Mouse (Mus musculus) mature B cell (primary cell): ENCODE data around the gene Tmem115.
"Not testable (repeated sequence)": the region's sequence is repeated elsewhere in the genome, so short reads cannot be mapped to it uniquely, and the experiment has no call there.

Source experiments
- in situ Hi-C: fragments of 300-500 bp; cut with MboI; formaldehyde crosslinking; loops from 2 replicates; pipeline ENCODE4 v1.14.3; 2019

Gene Tmem115

DNA sequence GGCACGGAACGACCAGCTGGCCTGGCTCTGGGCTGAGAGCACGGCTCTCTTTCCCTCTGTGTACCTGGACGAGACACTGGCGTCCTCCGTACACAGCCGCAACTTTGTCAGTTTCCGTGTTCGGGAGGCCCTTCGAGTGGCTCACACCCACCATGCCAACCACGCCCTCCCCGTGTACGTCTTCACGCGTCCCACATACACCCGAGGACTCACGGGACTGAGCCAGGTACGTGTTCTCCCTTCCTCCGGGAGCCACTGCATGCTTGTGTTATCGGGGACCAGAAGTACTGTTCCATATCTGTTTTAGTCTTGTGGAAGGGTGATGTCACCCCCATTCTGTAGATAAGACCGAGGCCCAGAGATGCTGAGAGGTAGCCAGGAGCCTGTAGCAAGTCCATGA lies 37.1 kb downstream of the Tmem115 start:
- in situ Hi-C loops = no loop called here

DNA sequence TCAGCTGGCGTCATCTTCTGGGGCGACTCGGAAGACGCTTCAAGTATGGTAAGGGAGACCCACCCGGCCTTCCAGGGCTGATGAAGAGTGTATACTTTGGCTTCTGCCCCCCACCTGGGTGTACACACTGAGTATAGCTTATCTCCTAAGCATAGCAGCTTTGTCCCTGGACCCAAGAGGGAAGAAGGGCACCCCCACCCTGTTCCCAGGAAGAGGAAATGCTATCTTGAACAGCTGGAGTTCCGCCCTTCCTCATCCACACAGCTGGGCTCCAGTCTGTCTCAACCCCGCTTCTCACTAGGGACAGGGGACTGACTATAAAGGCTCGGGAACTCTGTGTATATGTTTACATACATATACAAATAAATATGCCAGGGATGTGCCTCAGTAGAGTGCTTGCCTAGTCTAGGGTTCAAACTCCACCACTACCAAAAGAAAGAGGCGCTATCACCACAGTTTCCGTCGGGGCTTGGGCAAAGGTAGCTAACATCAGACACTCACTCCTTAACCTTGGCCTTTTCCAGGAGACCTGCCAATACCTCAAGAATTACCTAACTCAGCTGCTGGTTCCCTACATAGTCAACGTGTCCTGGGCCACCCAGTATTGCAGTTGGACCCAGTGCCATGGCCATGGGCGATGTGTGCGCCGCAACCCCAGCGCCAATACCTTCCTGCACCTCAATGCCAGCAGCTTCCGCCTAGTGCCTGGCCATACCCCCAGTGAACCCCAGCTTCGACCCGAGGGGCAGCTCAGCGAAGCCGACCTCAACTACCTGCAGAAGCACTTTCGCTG lies 38.0 kb downstream of the Tmem115 start:
- in situ Hi-C loops = no loop called here

DNA sequence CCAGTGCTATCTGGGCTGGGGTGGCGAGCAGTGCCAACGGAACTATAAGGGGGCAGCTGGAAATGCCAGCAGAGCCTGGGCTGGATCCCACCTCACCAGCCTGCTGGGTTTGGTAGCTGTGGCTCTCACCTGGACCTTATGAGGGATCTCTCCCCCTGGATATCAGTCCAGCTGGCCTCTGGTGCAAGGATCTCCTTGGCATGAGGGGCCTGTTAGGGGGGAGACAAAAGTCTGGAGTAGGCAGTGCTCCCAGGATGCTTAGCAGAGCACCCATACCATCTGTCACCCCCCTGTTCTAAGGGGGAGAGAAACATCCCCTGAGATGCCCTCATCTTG lies 38.5 kb downstream of the Tmem115 start:
- in situ Hi-C loops = no loop called here

DNA sequence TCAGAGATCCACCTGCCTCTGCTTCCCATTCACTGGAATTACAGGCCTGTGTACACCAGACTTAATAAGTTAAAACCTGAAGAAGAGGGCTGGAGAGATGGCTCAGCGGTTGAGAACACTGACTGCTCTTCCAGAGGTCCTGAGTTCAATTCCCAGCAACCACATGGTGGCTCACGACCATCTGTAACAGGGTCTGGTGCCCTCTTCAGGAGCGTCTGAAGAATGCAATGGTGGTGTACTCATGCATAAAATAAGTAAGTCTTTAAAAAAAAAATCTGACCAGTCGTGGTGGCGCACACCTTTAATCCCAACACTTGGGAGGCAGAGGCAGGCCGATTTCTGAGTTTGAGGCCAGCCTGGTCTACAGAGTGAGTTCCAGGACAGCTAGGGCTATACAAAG lies 40.0 kb downstream of the Tmem115 start:
- in situ Hi-C loops = not testable (repeated sequence)

DNA sequence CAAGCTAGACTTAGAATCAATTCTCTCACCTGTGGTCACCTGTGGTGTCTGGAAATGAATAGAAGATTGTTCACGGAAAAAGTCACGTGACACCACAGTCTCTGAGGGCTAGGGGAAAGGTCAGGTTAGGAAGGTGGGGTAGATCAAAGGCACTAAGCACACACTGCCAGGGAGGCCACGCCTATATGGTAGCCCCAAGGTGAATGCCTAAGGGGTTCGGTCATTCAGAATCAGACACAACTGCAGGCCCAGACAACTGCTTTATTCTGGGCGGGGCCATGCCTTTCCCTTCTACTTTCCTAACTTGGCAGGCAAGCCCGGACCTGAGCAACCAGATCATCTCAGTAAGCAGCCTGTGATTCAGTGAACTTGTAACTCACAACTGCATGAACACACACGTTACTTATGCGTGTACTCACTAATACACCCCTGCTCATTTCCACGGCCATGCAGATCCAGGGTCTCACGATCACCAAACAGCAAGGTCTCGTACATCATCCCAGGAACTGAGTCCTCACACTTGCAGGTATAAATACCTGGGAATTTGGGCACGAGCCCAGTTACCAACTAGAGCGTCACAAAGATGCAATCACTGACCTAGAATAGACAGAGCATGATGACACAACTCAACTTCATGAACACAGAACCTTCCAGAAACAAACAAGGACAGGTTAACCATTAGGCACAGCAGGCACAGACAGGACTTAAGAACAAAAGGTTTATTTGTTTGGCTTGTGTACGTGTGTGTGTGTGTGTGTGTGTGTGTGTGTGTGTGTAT lies 42.0 kb downstream of the Tmem115 start:
- in situ Hi-C loops = no loop called here

DNA sequence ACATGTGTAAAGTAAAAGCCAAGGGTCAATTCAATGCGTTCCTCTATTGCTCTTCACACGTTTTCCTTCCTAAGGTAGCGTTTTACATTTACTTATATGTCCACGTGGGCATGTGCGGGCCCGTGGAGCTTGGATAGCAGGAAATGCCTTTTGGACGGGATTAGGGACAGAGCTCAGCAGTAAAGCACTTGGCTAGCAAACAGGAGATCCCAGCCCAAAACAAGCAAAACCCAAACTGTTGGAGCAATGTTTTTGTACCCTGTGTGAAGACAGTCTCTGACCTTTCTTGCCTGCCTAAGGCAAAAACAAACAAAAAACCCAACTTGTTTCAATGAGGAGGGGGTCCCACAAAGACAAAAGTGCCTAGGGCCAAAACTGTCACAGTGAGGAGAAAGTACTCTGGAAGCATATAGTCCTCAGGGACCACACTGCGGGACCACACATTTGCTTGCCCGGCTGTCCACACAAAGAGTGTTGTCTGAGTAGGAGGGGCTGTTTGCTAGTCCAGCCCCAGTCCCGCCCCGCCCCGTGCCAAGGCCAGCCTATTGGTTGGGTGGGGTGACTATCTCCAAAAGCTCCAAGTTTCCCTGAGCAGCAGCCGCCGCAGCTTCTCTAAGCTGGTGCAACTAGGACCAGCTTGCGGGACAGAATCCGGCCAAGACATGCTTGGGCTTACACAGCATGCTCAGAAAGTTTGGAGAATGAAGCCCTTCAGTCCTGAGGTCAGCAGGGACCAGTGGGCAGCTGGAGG lies 42.8 kb downstream of the Tmem115 start, which contains the start of gene Hyal1:
Hyal1 (plus strand) TSS at position 571 of the 751 bp plus-strand sequence.
- in situ Hi-C loops = no loop called here

DNA sequence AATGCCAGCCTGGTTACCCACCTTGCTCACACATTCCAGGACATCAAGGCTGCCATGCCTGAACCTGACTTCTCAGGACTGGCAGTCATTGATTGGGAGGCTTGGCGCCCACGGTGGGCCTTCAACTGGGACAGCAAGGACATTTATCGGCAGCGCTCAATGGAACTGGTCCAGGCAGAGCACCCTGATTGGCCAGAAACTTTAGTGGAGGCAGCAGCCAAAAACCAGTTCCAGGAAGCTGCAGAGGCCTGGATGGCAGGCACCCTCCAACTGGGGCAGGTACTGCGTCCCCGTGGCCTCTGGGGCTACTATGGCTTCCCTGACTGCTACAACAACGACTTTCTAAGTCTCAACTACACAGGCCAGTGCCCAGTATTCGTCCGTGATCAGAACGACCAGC lies 44.1 kb downstream of the Tmem115 start:
- in situ Hi-C loops = no loop called here

DNA sequence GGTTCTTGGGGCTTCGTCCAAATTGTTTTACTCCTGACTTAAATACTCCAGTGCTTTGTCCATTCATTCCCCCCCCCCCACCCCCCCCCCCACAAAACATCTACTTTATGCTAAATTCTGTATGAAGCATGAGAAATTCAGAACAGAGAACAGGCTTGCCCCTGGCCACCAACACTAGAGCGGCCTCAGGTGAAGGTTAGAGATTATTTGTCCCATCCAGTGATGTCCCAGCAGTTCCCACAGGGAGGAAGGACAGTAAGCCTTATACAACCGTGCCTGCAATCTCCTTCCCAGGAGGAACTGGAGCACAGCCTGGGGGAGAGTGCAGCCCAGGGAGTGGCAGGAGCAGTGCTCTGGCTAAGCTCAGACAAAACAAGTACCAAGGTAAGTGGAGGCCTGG lies 44.8 kb downstream of the Tmem115 start, which contains the start of gene Naa80:
Naa80 (plus strand) TSS at position 301 of the 400 bp plus-strand sequence.
- in situ Hi-C loops = no loop called here

DNA sequence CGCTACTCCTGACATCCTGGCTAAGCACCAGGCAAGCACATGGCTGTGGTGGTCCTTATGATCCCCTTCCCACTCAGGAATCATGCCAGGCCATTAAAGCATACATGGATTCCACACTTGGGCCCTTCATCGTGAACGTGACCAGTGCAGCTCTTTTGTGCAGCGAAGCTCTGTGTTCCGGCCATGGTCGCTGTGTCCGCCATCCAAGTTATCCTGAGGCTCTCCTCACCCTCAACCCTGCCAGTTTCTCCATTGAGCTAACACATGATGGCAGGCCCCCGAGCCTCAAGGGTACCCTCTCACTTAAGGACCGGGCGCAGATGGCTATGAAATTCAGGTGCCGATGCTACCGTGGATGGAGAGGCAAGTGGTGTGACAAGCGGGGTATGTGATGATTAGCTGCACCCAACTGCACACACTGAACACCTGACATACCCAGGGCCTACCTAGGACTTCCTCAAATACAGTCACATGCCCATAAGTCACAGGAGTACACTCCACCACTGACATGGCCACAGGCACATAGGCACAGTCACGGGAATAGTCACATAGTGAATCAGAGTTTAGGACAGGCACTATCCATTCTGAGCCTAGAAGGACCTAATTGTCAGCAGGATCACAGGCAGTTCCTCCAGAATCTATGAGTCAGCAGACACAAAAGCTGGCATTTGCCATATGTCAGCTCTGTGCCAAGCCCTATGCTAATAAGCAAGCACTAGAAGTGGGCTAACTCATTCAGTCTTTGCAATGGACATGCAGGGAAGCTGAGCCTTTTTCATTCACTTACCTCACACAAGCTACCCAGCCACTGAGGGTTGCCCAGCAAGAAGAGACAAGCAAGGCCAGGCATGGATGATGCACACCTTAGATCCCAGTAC lies 45.5 kb downstream of the Tmem115 start:
- in situ Hi-C loops = no loop called here

DNA sequence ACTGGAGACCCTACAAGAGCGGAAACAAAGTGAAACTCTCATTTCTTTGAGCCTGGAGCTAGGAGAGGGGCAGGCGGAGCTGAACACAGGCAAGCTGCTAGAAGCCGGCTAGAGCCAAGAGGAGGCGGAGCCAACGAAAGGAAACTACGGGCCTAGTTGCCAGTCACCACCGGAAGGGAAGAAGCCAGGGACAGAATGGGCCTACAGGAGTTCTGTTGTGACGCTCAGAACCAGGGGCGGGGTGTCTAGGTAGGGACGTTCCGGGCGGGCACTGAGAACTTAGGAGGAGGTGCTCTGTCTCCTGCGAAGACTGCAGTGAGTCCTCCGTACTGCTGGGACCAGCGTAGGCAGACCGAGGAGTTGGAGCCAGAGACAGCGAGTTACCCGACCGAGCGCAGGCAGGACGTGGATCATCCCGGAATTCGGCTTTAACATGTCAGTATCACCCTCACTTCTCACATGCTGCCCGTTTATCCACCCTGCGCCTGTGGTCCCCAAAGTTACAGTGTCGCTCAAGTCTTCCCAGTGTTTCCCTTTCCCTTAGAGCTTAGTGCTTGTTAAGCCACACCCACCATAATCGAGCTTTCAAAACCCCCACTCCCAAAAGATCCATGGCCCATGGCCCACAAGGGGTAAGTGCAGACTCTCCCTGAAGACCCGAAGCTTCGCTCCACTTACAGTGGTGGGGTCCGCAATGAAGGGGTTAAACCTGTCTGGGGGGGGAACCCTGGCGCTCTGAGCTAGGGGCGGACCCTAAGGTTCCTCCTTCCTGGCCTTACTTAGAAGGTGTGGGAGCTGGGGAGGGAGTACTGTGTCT lies 47.0 kb downstream of the Tmem115 start, which contains the start of gene Hyal3:
Hyal3 (plus strand) TSS at position 318 of the 817 bp plus-strand sequence.
- in situ Hi-C loops = no loop called here

DNA sequence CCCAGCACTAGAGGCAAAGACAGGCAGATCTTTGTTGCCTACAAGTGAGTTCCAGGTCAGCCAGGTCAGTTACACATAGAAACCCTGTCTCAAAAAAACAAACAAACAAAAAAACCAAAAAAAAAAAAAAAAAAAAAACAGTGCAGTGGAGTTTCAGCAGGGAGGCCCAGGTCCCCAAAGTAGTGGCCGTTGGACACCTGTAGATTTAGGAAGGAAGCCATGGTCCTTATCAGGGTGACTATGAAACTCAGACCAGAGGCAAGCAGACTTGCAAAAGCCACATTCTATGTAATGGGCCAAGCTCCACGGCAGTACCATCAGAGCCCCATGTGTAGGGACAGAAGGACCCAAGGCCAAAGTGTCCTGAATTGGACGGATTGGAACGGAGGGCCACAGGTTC lies 47.8 kb downstream of the Tmem115 start:
- in situ Hi-C loops = no loop called here

DNA sequence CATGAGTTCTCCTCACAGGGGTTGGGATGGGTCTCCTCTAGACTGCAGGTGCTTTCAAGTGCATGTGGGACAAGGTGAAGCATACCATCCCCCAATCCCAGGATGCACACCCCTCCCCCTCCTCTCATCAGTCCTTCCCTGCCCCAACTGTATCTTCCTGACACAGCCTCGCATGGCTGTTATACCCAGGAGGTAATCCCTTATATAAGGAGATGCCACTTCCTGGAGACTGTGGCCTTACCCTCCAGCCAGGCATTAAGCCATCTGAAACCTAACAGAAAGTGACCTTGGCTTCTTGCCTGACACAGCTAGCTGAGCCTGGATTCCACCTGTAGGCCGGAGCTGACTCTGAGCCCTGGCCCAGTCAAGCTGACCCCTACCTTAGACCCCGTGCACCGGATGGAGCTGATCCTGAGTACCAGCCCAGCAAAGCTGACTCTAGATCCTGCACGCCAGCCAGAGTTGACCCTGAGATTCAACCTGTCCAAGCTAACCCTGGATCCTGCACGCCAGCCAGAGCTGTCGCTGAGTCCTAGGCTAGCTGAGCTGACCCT lies 48.8 kb downstream of the Tmem115 start:
- in situ Hi-C loops = no loop called here

DNA sequence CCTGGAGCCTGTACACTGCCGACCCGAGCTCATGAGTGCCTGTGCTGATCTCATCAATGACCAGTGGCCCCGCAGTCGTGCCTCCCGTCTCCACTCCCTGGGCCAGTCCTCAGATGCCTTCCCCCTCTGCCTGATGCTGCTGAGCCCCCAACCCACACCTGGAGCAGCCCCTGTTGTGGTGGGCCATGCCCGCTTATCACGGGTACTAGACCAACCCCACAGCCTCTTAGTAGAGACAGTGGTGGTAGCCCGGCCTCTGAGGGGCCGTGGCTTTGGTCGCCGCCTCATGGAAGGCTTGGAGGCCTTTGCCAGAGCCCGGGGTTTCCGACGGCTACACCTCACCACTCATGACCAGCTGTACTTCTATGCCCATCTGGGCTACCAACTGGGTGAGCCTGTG lies 49.4 kb downstream of the Tmem115 start:
- in situ Hi-C loops = no loop called here

DNA sequence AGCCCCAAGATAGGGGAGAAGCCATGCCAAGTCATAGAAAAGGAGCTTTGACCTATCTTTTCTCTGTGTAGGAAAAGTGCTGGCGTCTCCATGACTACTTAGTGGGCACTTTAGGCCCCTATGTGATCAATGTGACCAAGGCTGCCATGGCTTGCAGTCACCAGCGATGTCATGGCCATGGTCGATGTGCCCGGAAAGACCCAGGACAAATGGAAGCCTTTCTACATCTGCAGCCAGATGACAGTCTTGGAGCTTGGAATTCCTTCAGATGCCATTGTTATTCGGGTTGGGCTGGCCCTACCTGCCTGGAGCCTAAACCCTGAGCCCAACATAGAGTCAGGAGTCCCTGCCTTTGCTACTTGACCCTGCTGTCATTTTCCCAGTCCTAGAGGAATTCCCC lies 52.8 kb downstream of the Tmem115 start:
- in situ Hi-C loops = no loop called here

DNA sequence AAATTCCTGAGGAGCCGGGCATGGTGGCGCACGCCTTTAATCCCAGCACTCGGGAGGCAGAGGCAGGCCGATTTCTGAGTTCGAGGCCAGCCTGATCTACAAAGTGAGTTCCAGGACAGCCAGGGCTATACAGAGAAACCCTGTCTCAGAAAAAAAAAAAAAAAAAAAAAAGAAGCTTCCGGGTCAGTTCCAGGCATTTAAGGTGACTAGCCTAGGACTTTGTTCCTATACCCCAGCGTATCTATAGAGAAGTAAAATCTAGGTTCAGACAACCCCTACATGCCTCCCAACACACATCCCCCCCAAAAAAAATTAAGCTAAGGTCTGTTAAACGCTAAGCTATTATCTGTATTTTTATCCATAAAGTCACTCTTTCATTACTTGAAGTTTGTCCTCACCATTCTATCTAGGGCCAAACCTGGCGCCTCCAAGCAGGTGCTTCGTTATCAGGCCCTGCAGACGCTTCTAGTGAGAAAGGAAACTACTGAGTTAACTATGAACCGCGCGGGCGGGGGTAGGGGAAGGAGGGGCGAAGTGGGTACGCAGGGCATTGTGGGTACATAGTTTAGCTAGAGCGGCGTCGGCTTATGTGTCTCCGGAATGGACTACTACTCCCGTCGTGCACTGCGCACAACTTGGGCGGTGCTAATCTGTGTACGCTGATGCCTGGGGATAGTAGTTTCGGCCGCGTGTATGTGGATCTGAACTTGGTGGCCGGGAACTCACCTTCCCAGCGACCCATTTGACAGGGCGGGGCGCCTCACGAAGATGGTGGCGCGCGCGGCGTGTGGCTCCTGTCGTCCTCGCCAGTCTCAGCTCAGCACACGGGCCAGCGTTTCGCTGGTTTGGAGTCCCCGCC lies 53.5 kb downstream of the Tmem115 start, which contains the start of gene Ifrd2:
Ifrd2 (plus strand) TSS at position 669 of the 859 bp plus-strand sequence.
- in situ Hi-C loops = no loop called here

DNA sequence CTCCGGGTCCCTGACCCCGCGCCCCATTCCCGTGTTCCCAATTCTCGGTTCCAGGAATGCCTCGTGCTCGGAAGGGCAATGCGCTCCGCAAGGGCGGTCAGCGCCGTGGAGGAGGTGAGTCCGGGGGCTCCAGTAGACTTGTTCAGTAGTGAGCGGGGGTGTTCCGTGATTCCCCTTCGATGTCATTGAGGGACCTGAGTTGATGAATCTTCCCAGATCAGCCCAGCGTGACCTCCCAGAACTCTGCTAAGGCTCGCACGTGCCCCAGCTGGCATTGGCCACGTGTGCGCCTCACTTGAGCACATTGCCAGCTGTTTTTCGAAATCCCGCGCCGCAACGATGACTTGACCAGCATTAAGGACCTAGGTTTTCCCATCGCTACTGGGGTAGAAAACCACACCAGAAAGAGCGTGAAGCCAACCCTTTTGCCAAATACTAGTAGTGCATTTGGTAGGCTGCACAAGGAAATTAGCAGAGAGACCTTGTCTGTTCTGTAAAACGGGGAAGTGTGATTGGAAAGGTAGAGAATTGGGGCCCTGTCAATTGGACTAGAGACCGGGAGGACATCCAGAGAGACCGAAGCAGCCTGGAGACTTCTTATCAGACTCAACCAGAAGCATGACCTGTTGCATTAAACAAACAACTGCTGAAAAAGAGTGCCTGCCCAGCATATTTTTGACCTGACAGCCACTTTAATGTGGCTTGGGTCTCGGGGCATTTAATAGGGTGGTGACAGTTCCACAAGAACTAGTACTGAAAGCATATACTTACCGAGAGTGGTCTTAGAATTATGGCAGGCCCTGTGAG lies 54.3 kb downstream of the Tmem115 start:
- in situ Hi-C loops = no loop called here
